Mouse (Mus musculus): ENCODE measurements at regions not wholly inside any gene's neighbourhood (a gene's known extent, or its start where the extent isn't known, plus 50 kb on each side); places are given as distances from the start of the nearest gene placed in this dataset.

DNA sequence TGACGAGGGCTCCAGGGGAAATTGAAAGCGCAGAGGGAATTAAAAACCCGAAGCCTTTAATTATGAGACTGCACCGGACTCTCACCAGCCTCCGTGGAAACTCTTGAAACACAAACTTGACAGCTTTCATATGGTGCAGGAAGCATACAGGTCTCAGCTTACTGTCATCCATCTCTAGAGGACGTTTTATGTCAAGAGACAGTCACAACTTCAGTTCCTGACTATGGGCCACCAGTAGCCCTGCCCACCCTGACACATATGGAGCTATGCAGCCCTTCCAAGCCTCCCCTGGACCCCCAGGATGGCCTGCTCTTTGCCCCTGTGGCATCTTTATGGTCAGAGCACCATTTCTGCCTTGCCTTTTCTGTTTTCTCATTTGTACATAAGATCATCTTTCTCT is 530.0 kb downstream of the Vrk1 start:
- intact Hi-C loops (cut with DNase I): no loop called here
- no peak for DNase-seq

GRCm38 (mm10) chr12:106559566-106559965 is 549.5 kb downstream of the Vrk1 start:
- intact Hi-C loops (cut with DNase I): no loop called here
- no peak for DNase-seq

DNA sequence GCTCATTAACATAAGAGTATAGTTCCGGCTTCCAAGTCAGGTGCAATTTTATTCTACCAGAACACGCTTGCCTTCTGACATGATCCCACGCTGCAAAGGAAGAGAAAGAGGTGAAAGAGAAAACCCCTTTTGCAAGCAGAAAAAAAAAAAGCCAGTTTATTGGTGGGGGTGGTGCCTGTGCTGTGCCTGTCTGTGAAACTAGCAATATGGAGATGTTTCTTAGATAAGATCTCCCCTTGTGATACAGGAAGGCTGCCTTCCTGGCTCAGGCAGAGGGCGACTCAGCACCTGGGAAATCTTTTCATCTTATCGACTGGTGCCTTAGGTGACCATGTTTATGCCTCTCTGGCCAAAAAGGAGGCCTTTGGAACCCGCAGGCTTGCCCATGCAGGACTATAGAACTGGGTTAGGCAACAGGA is 555.2 kb downstream of the Vrk1 start:
- no peak for DNase-seq
- intact Hi-C loops (cut with DNase I): no loop called here

GRCm38 (mm10) chr12:106566361-106566760 is 556.3 kb downstream of the Vrk1 start:
- intact Hi-C loops (cut with DNase I): no loop called here
- no peak for DNase-seq

- intact Hi-C loops (cut with DNase I): no loop called here
Measured at GRCm38 (mm10) chr12:106567116-106567515, 557.1 kb downstream of the Vrk1 start.

GRCm38 (mm10) chr12:106568541-106569085 is 558.6 kb downstream of the Vrk1 start:
- intact Hi-C loops (cut with DNase I): no loop called here
- DNase-seq: no peak

More at GRCm38 (mm10) chr12:106567116-106567515, 557.1 kb downstream of the Vrk1 start:
- DNase-seq: no peak

- intact Hi-C loops (cut with DNase I): no loop called here
- DNase-seq: no peak
Measured at GRCm38 (mm10) chr12:106572956-106573355, 562.9 kb downstream of the Vrk1 start.

DNA sequence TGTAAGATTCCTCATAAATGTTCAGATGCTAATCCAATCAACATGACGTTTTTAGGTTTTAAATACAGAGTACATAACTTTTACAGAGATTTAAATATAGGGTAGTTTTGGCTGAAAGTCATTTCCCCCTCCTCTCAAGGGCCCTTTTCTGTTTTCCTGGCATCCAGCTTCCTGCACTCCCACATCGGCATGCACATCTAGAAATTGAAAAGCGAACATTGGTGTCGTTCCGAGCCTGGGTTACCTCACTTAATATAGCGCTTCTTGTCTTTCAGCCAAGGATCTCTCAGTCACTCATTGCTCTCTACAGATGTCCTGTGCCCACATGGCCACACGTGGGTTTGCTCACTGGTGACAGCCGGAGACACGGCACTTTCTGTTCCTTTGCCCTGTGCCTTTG is 572.7 kb downstream of the Vrk1 start:
- intact Hi-C loops (cut with DNase I): no loop called here
- no peak for DNase-seq

DNA sequence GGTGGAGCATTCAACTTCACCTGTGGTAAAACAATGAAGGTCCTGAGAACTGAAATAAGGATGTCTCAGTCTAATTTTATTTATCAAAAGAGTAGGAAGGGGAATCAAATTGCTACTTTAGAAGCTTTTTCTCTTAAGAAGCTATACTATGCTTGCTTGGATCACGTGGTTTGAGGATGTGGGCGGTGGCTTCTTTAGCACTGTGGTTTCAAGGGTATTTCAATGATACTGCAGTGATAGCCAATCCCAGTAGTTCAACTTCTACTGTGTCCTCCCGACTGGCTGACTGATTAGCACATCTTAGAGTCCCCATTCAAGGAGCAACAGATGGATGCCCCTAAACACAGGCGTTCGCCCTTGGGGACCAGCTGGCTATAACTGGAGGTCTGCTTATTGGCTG is 575.6 kb downstream of the Vrk1 start:
- intact Hi-C loops (cut with DNase I): no loop called here
- no peak for DNase-seq

GRCm38 (mm10) chr12:106592686-106593085 is 582.7 kb downstream of the Vrk1 start:
- intact Hi-C loops (cut with DNase I): no loop called here

GRCm38 (mm10) chr12:106597636-106598035 is 587.6 kb downstream of the Vrk1 start:
- intact Hi-C loops (cut with DNase I): no loop called here
- DNase-seq: peak; percentile 17

More at GRCm38 (mm10) chr12:106592686-106593085, 582.7 kb downstream of the Vrk1 start:
- no peak for DNase-seq

GRCm38 (mm10) chr12:106607240-106607639 is 597.2 kb downstream of the Vrk1 start:
- intact Hi-C loops (cut with DNase I): no loop called here
- DNase-seq: no peak

DNA sequence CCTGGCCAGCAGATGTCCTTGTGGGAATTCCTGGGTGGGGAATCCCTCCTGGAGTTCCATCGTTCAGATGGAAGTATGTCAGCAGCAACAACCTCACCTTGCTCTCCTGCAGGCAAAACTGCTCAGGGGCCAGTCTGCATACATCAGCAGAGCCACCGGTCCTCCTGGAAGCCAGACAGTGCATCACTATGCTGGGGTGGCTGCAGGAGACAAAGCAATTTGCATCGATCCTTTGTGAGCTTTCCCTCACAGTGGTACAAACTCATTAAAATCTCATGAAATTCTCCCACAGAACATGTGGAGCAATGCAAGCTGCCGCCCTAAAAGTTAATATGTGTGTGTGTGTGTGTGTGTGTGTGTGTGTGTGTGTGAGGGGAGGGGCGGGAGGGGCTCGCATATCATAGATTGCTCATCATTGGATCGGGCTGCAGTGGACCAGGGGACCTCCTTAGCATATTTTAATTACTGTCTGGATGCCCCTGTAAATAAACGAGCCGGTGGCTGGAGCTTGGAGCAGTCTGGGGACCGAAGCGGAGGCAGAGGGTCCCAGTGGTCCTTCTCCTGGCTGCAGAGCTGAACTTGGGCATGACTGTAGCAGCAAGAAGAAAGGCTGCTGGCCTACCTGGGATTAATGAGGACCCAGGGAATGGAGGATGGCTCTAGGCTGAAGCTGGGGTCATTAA is 597.8 kb downstream of the Vrk1 start:
- no peak for DNase-seq
- intact Hi-C loops (cut with DNase I): no loop called here

- intact Hi-C loops (cut with DNase I): no loop called here
- peak; percentile 56 for DNase-seq
Measured at GRCm38 (mm10) chr12:106618684-106619083, 608.7 kb downstream of the Vrk1 start.

- no peak for DNase-seq
- intact Hi-C loops (cut with DNase I): no loop called here
Measured at GRCm38 (mm10) chr12:106626786-106627185, 616.8 kb downstream of the Vrk1 start.

DNA sequence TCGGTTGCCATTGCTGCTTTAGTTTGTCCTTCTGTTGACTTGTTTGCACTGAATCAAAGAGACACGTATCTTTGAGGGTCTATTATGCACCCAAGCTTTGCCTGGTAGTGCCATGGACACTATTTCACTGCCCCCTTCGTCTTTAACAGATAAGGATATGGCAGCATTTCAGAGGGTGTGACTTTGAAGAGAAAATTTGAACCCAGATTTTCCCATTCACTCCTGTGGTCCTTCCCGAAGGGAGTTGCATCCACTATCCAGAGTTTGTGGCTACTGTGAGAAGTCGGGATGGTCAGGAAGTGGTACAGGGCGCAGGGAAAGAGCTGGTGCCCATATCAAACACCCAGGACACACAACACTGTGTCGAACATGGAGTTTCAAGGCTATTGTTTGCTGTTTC is 622.5 kb downstream of the Vrk1 start:
- intact Hi-C loops (cut with DNase I): no loop called here
- DNase-seq: no peak

DNA sequence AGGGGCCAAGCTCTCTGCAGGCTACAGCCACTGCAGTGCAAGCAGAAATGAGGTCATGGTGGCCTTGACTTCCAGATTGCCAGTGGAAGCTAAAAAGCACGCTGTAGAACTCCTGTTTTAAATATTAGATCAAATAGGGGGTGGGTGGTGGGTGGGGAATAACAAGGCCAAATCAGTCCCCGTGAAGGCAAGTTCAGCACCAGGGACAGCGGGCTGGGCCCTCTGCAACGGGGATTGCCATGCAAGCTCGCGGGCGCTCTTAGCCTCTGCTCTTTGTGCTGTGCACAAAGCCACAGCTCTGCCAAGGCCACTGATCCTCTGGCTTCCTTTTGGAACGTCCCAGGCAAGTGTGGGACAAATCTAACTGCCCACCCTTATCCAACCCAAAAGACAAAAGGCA is 623.1 kb downstream of the Vrk1 start:
- DNase-seq: peak; percentile 17
- intact Hi-C loops (cut with DNase I): no loop called here

DNA sequence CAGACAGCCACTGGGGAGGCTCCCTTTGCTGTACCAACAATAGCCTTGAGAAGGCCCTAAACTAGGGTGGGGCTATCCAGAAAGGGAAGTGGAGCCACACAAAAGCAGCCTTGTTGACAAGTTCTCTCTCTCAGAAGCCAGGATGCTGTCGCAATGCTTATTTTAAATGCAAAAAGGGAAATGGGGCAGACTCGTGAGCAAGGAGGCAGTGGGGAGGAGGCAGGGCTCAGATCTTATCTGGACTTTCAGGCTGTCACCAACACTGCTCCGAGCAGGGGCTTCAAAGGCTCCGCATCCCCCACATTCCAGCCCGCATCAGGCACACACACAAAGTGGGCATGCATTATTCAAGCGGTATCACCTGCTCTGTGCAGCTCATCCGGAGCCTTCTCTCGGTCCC is 648.3 kb downstream of the Vrk1 start:
- intact Hi-C loops (cut with DNase I): no loop called here
- no peak for DNase-seq

DNA sequence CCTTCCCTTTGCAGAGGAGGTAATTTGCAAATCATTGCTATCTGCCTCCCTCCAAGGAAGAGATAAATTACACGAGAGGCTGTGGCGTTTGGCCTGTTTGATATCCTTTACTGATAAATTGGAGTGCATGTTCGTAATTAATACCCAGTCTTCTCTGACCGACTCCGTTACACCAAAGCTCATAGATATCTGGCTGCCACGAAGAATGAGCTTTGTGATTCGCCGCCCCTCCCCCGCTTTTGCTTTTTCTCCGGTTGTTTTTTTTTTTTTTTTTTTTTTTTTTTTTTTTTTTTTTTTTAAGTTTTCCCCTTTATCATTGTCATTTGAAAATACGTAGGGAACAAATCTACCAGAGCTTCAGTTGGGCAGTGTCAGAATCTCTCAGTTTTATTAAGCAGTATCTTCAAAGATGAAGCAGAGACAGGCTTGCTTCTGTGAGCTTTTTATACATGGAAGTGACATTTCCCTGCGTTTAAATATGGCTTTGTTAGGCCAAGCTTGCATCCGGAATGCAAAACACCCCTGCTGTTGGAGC is 663.3 kb downstream of the Vrk1 start:
- DNase-seq: no peak
- intact Hi-C loops (cut with DNase I): no loop called here

- no peak for DNase-seq
- intact Hi-C loops (cut with DNase I): no loop called here
Measured at GRCm38 (mm10) chr12:106674741-106675140, 664.7 kb downstream of the Vrk1 start.

DNA sequence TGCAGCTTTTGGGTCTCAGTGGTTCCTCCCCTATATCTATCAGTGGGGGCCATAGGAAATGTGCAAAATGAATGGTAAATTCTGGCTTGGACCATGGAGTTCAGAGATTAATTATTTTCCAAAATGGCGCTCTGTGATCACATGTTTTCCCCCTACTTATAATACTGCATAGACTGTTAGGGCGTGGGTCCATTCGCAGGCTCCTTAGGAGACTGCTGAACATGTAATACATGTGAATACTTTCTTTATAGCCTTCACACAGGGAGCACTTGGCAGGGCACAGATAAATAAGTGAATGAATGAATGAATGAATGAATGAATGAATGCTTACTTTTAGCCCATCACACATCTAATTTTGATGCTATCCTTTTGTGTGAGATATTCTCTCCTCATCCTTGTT is 666.1 kb downstream of the Vrk1 start:
- intact Hi-C loops (cut with DNase I): no loop called here
- no peak for DNase-seq

- no peak for DNase-seq
- intact Hi-C loops (cut with DNase I): no loop called here
Measured at GRCm38 (mm10) chr12:106676566-106676965, 666.5 kb downstream of the Vrk1 start.

- intact Hi-C loops (cut with DNase I): no loop called here
- no peak for DNase-seq
Measured at GRCm38 (mm10) chr12:106685986-106686385, 676.0 kb downstream of the Vrk1 start.

Data from left cerebral cortex, postnatal 4 days (tissue).